Mouse (Mus musculus): ENCODE results near the gene Iqschfp. TPM values are rescaled to one million over a fixed set of nuclear protein-coding genes. Genes with fewer than 3 reads are reported as not detected.

Iqschfp gene
- total RNA-seq, 2 experiments from 2014 or later: not detected

- ATAC-seq (replicated peaks; ENCODE audit: low FRiP score, low TSS enrichment, poor library complexity, severe bottlenecking): no peak
Measured at GRCm38 (mm10) chr3:68604467-68604866, 712.4 kb downstream of the Iqschfp start.

- ATAC-seq (replicated peaks; ENCODE audit: low FRiP score, low TSS enrichment, poor library complexity, severe bottlenecking): no peak
Measured at GRCm38 (mm10) chr3:68604962-68605361, 712.9 kb downstream of the Iqschfp start.

GRCm38 (mm10) chr3:68605942-68606603 lies 714.0 kb downstream of the Iqschfp start:
- no peak for ATAC-seq (replicated peaks; ENCODE audit: low FRiP score, low TSS enrichment, poor library complexity, severe bottlenecking)

- ATAC-seq (replicated peaks; ENCODE audit: low FRiP score, low TSS enrichment, poor library complexity, severe bottlenecking): no peak
Measured at GRCm38 (mm10) chr3:68606730-68607129, 714.7 kb downstream of the Iqschfp start.

GRCm38 (mm10) chr3:68607336-68607735 lies 715.3 kb downstream of the Iqschfp start:
- no peak for ATAC-seq (replicated peaks; ENCODE audit: low FRiP score, low TSS enrichment, poor library complexity, severe bottlenecking)

GRCm38 (mm10) chr3:68608848-68609497 lies 716.9 kb downstream of the Iqschfp start:
- no peak for ATAC-seq (replicated peaks; ENCODE audit: low FRiP score, low TSS enrichment, poor library complexity, severe bottlenecking)

GRCm38 (mm10) chr3:68610011-68610410 lies 718.0 kb downstream of the Iqschfp start:
- ATAC-seq (replicated peaks; ENCODE audit: low FRiP score, low TSS enrichment, poor library complexity, severe bottlenecking): no peak

- ATAC-seq (replicated peaks; ENCODE audit: low FRiP score, low TSS enrichment, poor library complexity, severe bottlenecking): no peak
Measured at GRCm38 (mm10) chr3:68610598-68611261, 718.7 kb downstream of the Iqschfp start.

GRCm38 (mm10) chr3:68615042-68615810 lies 723.2 kb downstream of the Iqschfp start:
- peak; percentile 53 for ATAC-seq (replicated peaks; ENCODE audit: low FRiP score, low TSS enrichment, poor library complexity, severe bottlenecking)

- ATAC-seq (replicated peaks; ENCODE audit: low FRiP score, low TSS enrichment, poor library complexity, severe bottlenecking): peak; percentile 82
Measured at GRCm38 (mm10) chr3:68616363-68616762, 724.3 kb downstream of the Iqschfp start.

- ATAC-seq (replicated peaks; ENCODE audit: low FRiP score, low TSS enrichment, poor library complexity, severe bottlenecking): no peak
Measured at GRCm38 (mm10) chr3:68617708-68618107, 725.7 kb downstream of the Iqschfp start.

GRCm38 (mm10) chr3:68619097-68619496 lies 727.1 kb downstream of the Iqschfp start:
- no peak for ATAC-seq (replicated peaks; ENCODE audit: low FRiP score, low TSS enrichment, poor library complexity, severe bottlenecking)

- ATAC-seq (replicated peaks; ENCODE audit: low FRiP score, low TSS enrichment, poor library complexity, severe bottlenecking): no peak
Measured at GRCm38 (mm10) chr3:68621971-68622370, 729.9 kb downstream of the Iqschfp start.

GRCm38 (mm10) chr3:68623036-68623435 lies 731.0 kb downstream of the Iqschfp start:
- ATAC-seq (replicated peaks; ENCODE audit: low FRiP score, low TSS enrichment, poor library complexity, severe bottlenecking): no peak

GRCm38 (mm10) chr3:68624471-68624870 lies 732.4 kb downstream of the Iqschfp start:
- no peak for ATAC-seq (replicated peaks; ENCODE audit: low FRiP score, low TSS enrichment, poor library complexity, severe bottlenecking)

- ATAC-seq (replicated peaks; ENCODE audit: low FRiP score, low TSS enrichment, poor library complexity, severe bottlenecking): no peak
Measured at GRCm38 (mm10) chr3:68630261-68630660, 738.2 kb downstream of the Iqschfp start.

- ATAC-seq (replicated peaks; ENCODE audit: low FRiP score, low TSS enrichment, poor library complexity, severe bottlenecking): no peak
Measured at GRCm38 (mm10) chr3:68630821-68631220, 738.8 kb downstream of the Iqschfp start.

- no peak for ATAC-seq (replicated peaks; ENCODE audit: low FRiP score, low TSS enrichment, poor library complexity, severe bottlenecking)
Measured at GRCm38 (mm10) chr3:68632714-68633113, 740.7 kb downstream of the Iqschfp start.

- ATAC-seq (replicated peaks; ENCODE audit: low FRiP score, low TSS enrichment, poor library complexity, severe bottlenecking): no peak
Measured at GRCm38 (mm10) chr3:68633577-68633976, 741.5 kb downstream of the Iqschfp start.

GRCm38 (mm10) chr3:68637960-68638359 lies 745.9 kb downstream of the Iqschfp start:
- no peak for ATAC-seq (replicated peaks; ENCODE audit: low FRiP score, low TSS enrichment, poor library complexity, severe bottlenecking)
